Comparison of ENCODE assay signal across 9 mouse cellular contexts in genomic region chr16:34657983-34658382, GRCm38 (mm10). TPM values are rescaled to one million over a fixed set of nuclear protein-coding genes. Genes with fewer than 3 reads are reported as not detected.
DNase-seq lines count a peak whose midpoint lies in the region; ATAC-seq and TF ChIP-seq lines count a peak whose summit lies in the region.
"Had no signal": no experiment of that assay in that cellular context is flagged by ENCODE, and none has a peak within 500 bp of the region (broad histone marks: within the 10 kb centered on the region; RNA-seq: fewer than 3 reads in every experiment).

No protein-coding gene starts in this region.

- H3K4me2 ChIP-seq in liver, embryonic 12.5 days: peak overlapping the region; percentile 62
- H3K4me2 ChIP-seq in stomach, postnatal 0 days (replicated peaks; ENCODE audit: low read depth): peak overlapping the region; percentile 54

- H3K9me3 ChIP-seq in heart, embryonic 10.5 days: no peaks in the 10 kb centered on the region
- no peaks in the 10 kb centered on the region for H3K9me3 ChIP-seq in liver, embryonic 12.5 days (replicated peaks)
- H3K9me3 ChIP-seq in stomach, postnatal 0 days (ENCODE audit: control insufficient read depth, low read length): no peaks in the 10 kb centered on the region

- no peak for TF ChIP-seq CTCF in stomach, postnatal 0 days (IDR thresholded peaks at IDR 0.05; ENCODE audit: low read depth)

- no peaks in the 10 kb centered on the region; the same call in 1 of the 2 replicates for H3K27me3 ChIP-seq in heart, embryonic 10.5 days (ENCODE audit: insufficient read depth, poor library complexity, severe bottlenecking)
- peaks cover 16% of the 10 kb centered on the region for H3K27me3 ChIP-seq in liver, embryonic 12.5 days (replicated peaks)
- no peaks in the 10 kb centered on the region for H3K27me3 ChIP-seq in stomach, postnatal 0 days (ENCODE audit: control insufficient read depth, insufficient read depth, low read length)

- H3K4me1 ChIP-seq in heart, embryonic 10.5 days: peaks cover 7% of the 10 kb centered on the region
- no peaks in the 10 kb centered on the region for H3K4me1 ChIP-seq in liver, embryonic 12.5 days
- peaks cover 3% of the 10 kb centered on the region; the same call in 1 of the 2 replicates for H3K4me1 ChIP-seq in stomach, postnatal 0 days (replicated peaks; ENCODE audit: control insufficient read depth, insufficient read depth)

- 23% methylated on average over 5 of the region's 5 CpGs for WGBS in heart, embryonic 10.5 days
- WGBS in liver, embryonic 12.5 days (ENCODE audit: insufficient replicate concordance): 24% methylated on average over 5 of the region's 5 CpGs
- WGBS in stomach, postnatal 0 days: 30% methylated on average over 5 of the region's 5 CpGs

- no peak for TF ChIP-seq EP300 in stomach, postnatal 0 days (optimal IDR thresholded peaks at IDR 0.05)

- peak overlapping the region; percentile 17; the same call in 1 of the 2 replicates for H3K27ac ChIP-seq in heart, embryonic 10.5 days
- no peak overlapping the region for H3K27ac ChIP-seq in liver, embryonic 12.5 days
- H3K27ac ChIP-seq in stomach, postnatal 0 days (replicated peaks): no peak overlapping the region

- peak overlapping the region; percentile 50 for H3K4me3 ChIP-seq in heart, embryonic 10.5 days
- H3K4me3 ChIP-seq in liver, embryonic 12.5 days: peak overlapping the region; percentile 39
- H3K4me3 ChIP-seq in stomach, postnatal 0 days (ENCODE audit: low read depth, low read length): peak overlapping the region; percentile 24; the same call in 1 of the 2 replicates

- ATAC-seq in liver, embryonic 12.5 days: no peak
- no peak for ATAC-seq in stomach, postnatal 0 days (ENCODE audit: low FRiP score, low TSS enrichment)
- ATAC-seq: activated CD4-positive, CD25-positive, alpha-beta regulatory T cell, adult 4 months had no signal

- no peak overlapping the region for H3K9ac ChIP-seq in liver, embryonic 12.5 days
- H3K9ac ChIP-seq in stomach, postnatal 0 days (ENCODE audit: low read length): no peak overlapping the region

- no peaks in the 10 kb centered on the region for H3K36me3 ChIP-seq in heart, embryonic 10.5 days
- no peaks in the 10 kb centered on the region for H3K36me3 ChIP-seq in liver, embryonic 12.5 days
- no peaks in the 10 kb centered on the region for H3K36me3 ChIP-seq in stomach, postnatal 0 days (ENCODE audit: control insufficient read depth, insufficient read depth, low read length)

- intact Hi-C loops in heart, postnatal 36 days (cut with DNase I): no loop called here
- intact Hi-C loops in gastrocnemius, postnatal 36 days (cut with DNase I): no loop called here

- no peak for DNase-seq in heart, embryonic 10.5 days (ENCODE audit: low spot score)
- DNase-seq in heart, postnatal 36 days: no peak
- DNase-seq in retina, postnatal 1 day: peak; percentile 30
- DNase-seq in retina, embryonic 14.5 days (ENCODE audit: low spot score): no peak
- no peak for DNase-seq in stomach, postnatal 0 days (ENCODE audit: low spot score)
- DNase-seq in cerebellum, adult 18-20 months: no peak
- no peak for DNase-seq in gastrocnemius, postnatal 36 days

RNA-seq across cellular contexts. Expression of gene Ropn1, which starts 8.3 kb away (rescaled TPM):
- polyA plus RNA-seq in heart, embryonic 10.5 days (2016; fragmentation: Nextera tagmentation; extraction: Ambion mirVana): 0.55 and 0.57 TPM in 2 replicates
- under 1 TPM in 1 of 2 experiments, not detected in 1; 0.30 TPM for total RNA-seq in heart, postnatal 36 days (2021)
- polyA plus RNA-seq in liver, embryonic 12.5 days (2016; fragmentation: Nextera tagmentation; extraction: Ambion mirVana): not detected in 2 replicates
- not detected in 2 replicates for polyA plus RNA-seq in stomach, postnatal 0 days (2015; fragmentation: Nextera tagmentation; extraction: Ambion mirVana)
- not detected for total RNA-seq in gastrocnemius, postnatal 36 days (2021)
- polyA plus RNA-seq: activated CD4-positive, CD25-positive, alpha-beta regulatory T cell, adult 4 months had no signal

RNA-seq across cellular contexts. Expression of gene Ccdc14, which starts 32.4 kb away (rescaled TPM):
- polyA plus RNA-seq in heart, embryonic 10.5 days (2016; fragmentation: Nextera tagmentation; extraction: Ambion mirVana): 8.3 and 10.2 TPM in 2 replicates
- total RNA-seq in heart, postnatal 36 days (2021): 1 to 10 TPM; 1.8 to 2.4 TPM
- 4.4 and 4.6 TPM in 2 replicates for polyA plus RNA-seq in liver, embryonic 12.5 days (2016; fragmentation: Nextera tagmentation; extraction: Ambion mirVana)
- polyA plus RNA-seq in stomach, postnatal 0 days (2015; fragmentation: Nextera tagmentation; extraction: Ambion mirVana): 1.8 TPM in 2 replicates
- total RNA-seq in gastrocnemius, postnatal 36 days (2021): 1 to 10 TPM; 1.7 to 2.3 TPM
